Mouse (Mus musculus) heart, embryonic 14.5 days (tissue): ENCODE data around the gene Elmod3. TPM values are rescaled to one million over a fixed set of nuclear protein-coding genes. Genes with fewer than 3 reads are reported as not detected.

ENCODE experiments used
- ATAC-seq: fragments of 200-750 bp; cut with Nextera tagmentation; 2 replicates; pipeline ENCODE4 v1.8.0; 2017; ENCODE audit warnings: low read depth, moderate TSS enrichment; ENCODE audit not compliant: insufficient number of reproducible peaks, insufficient read depth, low FRiP score
- H3K27ac ChIP-seq, 2 experiments: fragments of 200-500 bp in 1 of 2; fragments of 300-500 bp in 1 of 2; sonication (generic) in 1 of 2; replicated peaks in 1 of 2; 2 replicates each; pipeline ENCODE4 v1.5.1; 2012 to 2014; ENCODE audit warnings: low read depth in 2 of 2, low read length in 2 of 2, control low read depth in 1 of 2, mild to moderate bottlenecking in 1 of 2, mixed read lengths in 1 of 2; ENCODE audit not compliant: control insufficient read depth in 1 of 2, insufficient read depth in 1 of 2
- H3K27me3 ChIP-seq: fragments of 300-500 bp; sonication (generic); 2 replicates; pipeline ENCODE4 v1.6.1; 2014; ENCODE audit warnings: mild to moderate bottlenecking, low read length, control low read depth; ENCODE audit not compliant: control insufficient read depth, insufficient read depth
- H3K36me3 ChIP-seq: fragments of 300-500 bp; sonication (generic); 2 replicates; pipeline ENCODE4 v1.6.1; 2014; ENCODE audit warnings: mild to moderate bottlenecking, control low read depth, low read length, mixed read lengths; ENCODE audit not compliant: control insufficient read depth, insufficient read depth
- H3K4me1 ChIP-seq, 2 experiments: fragments of 200-500 bp in 1 of 2; fragments of 300-500 bp in 1 of 2; sonication (generic) in 1 of 2; 2 replicates each; pipeline ENCODE4 v1.6.1; 2012 to 2014; ENCODE audit warnings: low read length in 2 of 2, control low read depth in 1 of 2, mixed read lengths in 1 of 2; ENCODE audit not compliant: control insufficient read depth in 2 of 2, insufficient read depth in 2 of 2
- H3K4me2 ChIP-seq: fragments of 300-500 bp; sonication (generic); 2 replicates; pipeline ENCODE4 v1.6.1; 2014; ENCODE audit warnings: mild to moderate bottlenecking, low read length
- H3K4me3 ChIP-seq, 2 experiments: fragments of 200-500 bp in 1 of 2; fragments of 300-500 bp in 1 of 2; sonication (generic) in 1 of 2; 2 replicates each; pipeline ENCODE4 v1.5.1; 2012 to 2014; ENCODE audit warnings: low read length in 2 of 2, mild to moderate bottlenecking in 2 of 2, control low read depth in 1 of 2, low read depth in 1 of 2, moderate library complexity in 1 of 2; ENCODE audit not compliant: control insufficient read depth in 1 of 2, insufficient read depth in 1 of 2
- H3K9ac ChIP-seq: fragments of 300-500 bp; sonication (generic); 2 replicates; pipeline ENCODE4 v1.6.1; 2014; ENCODE audit warnings: mild to moderate bottlenecking, low read length
- H3K9me3 ChIP-seq: fragments of 300-500 bp; sonication (generic); 2 replicates; pipeline ENCODE4 v1.6.1; 2016; ENCODE audit warnings: low read length, control low read depth; ENCODE audit not compliant: control insufficient read depth
- WGBS: fragments of 180-500 bp; shearing (Covaris S2); extraction: QIAGEN DNeasy Blood & Tissue Kit; methylation state at CpG from one replicate; pipeline ENCODE4 v1.1.7; 2014; 5-methylcytosine and 5-hydroxymethylcytosine counted together
- polyA plus RNA-seq: library from polyadenylated mRNA; unstranded; fragments of >200 nt; fragmentation: Nextera tagmentation; extraction: Ambion mirVana; gene quantifications from 2 replicates; pipeline ENCODE4 v1.2.1, GENCODE M21; 2014

Gene Elmod3
- polyA plus RNA-seq, 1 experiment from 2014 or later: 16.3 TPM

DNA sequence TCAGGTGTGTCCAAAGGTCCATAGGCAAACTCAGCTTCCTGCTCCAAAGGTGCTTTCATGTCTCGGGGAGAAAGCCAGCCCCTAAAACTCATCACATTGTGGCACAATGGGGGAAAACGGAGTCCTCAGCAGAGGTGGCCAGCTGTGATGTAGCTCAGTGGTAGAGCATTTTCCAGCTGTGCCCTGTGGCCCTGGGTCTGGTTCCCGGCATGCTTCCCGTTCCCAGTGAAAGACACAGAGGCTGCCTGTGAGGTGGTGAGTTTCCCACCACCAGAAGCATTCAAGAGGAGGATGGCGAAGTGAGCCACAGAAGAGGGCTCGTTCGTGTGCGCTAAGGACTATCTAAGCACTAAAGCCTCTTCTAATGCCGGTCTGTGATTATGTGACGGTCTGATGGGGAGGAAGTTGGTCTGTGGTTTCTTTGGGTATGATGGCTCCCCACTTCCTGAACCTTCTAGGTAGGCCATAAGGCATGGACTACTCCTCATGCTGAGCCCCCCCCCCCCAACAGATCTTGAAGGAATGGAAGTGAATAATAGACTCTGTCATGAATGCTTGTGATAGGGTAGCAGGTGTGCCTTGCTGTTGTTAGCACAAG is 47.6 kb downstream of the Elmod3 start:
- H3K27ac ChIP-seq: no peak overlapping the region
- ATAC-seq: no peak
- H3K36me3 ChIP-seq: no peaks in the 10 kb centered on the region
- no peaks in the 10 kb centered on the region for H3K27me3 ChIP-seq
- 82% methylated on average over 10 of the region's 10 CpGs for WGBS
- H3K4me2 ChIP-seq: no peak overlapping the region
- H3K9me3 ChIP-seq: no peaks in the 10 kb centered on the region; the same call in 1 of the 2 replicates
- no peak overlapping the region for H3K4me3 ChIP-seq
- no peak overlapping the region for H3K9ac ChIP-seq
- H3K4me1 ChIP-seq: peaks cover 2 to 10% of the 10 kb centered on the region in 2 experiments; a peak in 3 of 4 replicates

DNA sequence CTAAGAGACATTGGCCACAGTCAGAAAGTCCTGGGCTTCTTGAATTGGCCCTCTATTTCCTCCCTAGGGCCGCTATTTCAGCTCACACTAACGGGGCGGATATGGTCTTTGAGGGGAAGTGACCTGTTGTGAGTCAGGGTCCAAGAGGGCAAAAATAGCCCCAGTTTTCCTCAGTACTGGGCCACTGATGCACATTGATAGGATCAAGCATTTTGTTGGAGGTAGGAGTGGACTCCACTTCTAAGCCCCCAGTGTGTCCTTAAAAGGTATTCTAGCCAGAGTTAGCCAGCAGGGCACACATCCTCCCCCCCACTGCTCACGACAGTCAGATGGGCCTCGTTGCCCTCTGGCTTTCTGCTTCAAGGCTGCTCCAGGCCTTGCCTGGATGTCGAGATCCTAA is 48.2 kb downstream of the Elmod3 start:
- WGBS: 57% methylated on average over 6 of the region's 6 CpGs
- Histone ChIP-seq H3K4me2 (no peak overlapping the region), H3K9me3 (no peaks in the 10 kb centered on the region; the same call in 1 of the 2 replicates), H3K4me1 (peaks cover 2 to 10% of the 10 kb centered on the region in 2 experiments; a peak in 3 of 4 replicates), H3K27me3 (no peaks in the 10 kb centered on the region), H3K4me3 (no peak overlapping the region), H3K9ac (no peak overlapping the region), H3K27ac (no peak overlapping the region), H3K36me3 (no peaks in the 10 kb centered on the region)
- ATAC-seq: no peak

DNA sequence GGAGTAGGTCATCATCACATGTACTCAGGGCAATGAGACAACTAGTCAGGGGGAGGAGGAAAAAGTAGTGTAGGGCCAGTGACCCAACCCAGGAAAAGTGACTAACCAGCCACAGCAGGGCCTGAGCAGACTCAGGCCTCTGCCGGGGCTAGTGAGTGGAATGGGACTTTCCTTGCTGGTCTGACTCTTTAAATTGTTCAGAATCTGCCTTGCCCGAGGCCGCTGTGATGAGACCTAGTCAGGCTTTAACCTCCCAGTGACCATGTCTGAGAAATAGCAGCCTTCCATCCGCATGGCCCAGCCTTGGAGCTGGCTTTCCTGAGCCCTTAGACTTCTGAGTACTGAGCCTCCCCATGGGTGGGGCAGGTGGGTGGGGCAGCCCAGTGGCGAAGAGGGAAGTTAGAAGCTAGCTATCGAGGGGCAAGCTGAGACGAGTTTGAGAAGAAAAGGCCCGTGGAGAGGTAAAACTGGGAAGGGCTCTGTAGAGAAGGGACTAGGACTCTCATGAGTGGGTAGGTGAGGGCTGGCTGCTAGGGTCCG is 49.1 kb downstream of the Elmod3 start:
- H3K9me3 ChIP-seq: no peaks in the 10 kb centered on the region; the same call in 1 of the 2 replicates
- no peaks in the 10 kb centered on the region for H3K36me3 ChIP-seq
- peaks cover 2 to 14% of the 10 kb centered on the region in 2 experiments; a peak in 3 of 4 replicates for H3K4me1 ChIP-seq
- no peak overlapping the region for H3K4me2 ChIP-seq
- no peak for ATAC-seq
- H3K9ac ChIP-seq: no peak overlapping the region
- H3K27ac ChIP-seq: no peak overlapping the region; a peak in 1 of 4 replicates
- 39% methylated on average over 9 of the region's 9 CpGs for WGBS
- no peak overlapping the region for H3K4me3 ChIP-seq
- no peaks in the 10 kb centered on the region for H3K27me3 ChIP-seq

DNA sequence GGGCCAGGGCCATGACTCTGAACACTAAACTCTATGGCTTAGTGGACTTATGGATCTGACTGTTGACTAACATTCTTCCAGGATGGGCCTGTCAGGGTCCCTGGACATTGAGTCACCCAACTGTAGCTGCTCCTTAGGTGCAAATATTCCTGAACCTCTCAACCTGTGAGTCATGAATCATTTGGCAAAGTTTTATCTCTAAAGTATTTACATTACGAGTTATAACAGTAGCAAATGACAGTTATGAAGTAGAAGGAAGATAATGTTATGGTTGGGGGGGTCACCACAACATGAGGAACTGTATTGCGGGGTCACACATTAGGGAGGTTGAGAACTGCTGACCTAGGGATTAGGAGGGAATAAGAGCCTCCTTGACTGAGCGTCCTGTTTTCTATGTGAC is 50.4 kb downstream of the Elmod3 start:
- no peaks in the 10 kb centered on the region for H3K27me3 ChIP-seq
- no peaks in the 10 kb centered on the region; the same call in 1 of the 2 replicates for H3K9me3 ChIP-seq
- H3K27ac ChIP-seq: no peak overlapping the region
- H3K4me1 ChIP-seq: peaks cover 6 to 8% of the 10 kb centered on the region in 2 experiments; a peak in 3 of 4 replicates
- no peak overlapping the region for H3K4me2 ChIP-seq
- no peak overlapping the region for H3K4me3 ChIP-seq
- WGBS: 73% methylated on average over 3 of the region's 3 CpGs
- H3K9ac ChIP-seq: no peak overlapping the region
- ATAC-seq: no peak
- no peaks in the 10 kb centered on the region for H3K36me3 ChIP-seq

DNA sequence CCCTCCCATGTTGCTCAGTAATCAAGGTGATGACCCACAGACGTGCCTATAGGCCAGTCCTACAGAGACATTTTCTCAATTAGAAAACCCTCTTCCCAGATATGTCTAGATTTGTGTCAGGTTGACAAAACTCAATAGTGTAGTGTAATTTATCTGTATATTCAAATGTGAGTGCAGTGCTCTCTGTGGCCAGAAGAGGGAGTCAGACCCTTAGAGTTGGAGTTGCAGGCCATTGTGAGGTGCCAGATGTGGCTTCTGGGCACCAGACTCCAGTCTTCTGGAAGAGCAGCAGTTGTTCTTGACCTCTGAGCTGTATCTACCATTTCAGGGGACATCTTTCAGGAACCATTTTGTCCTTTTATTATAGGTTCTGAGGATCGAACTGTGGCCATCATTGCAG is 51.1 kb downstream of the Elmod3 start:
- H3K9ac ChIP-seq: no peak overlapping the region
- no peaks in the 10 kb centered on the region; the same call in 1 of the 2 replicates for H3K9me3 ChIP-seq
- peaks cover 4% of the 10 kb centered on the region in 2 experiments; a peak in 3 of 4 replicates for H3K4me1 ChIP-seq
- H3K27me3 ChIP-seq: no peaks in the 10 kb centered on the region
- H3K36me3 ChIP-seq: no peaks in the 10 kb centered on the region
- no peak for ATAC-seq
- 91% methylated on average over 2 of the region's 2 CpGs for WGBS
- no peak overlapping the region for H3K4me3 ChIP-seq
- no peak overlapping the region for H3K4me2 ChIP-seq
- no peak overlapping the region for H3K27ac ChIP-seq

DNA sequence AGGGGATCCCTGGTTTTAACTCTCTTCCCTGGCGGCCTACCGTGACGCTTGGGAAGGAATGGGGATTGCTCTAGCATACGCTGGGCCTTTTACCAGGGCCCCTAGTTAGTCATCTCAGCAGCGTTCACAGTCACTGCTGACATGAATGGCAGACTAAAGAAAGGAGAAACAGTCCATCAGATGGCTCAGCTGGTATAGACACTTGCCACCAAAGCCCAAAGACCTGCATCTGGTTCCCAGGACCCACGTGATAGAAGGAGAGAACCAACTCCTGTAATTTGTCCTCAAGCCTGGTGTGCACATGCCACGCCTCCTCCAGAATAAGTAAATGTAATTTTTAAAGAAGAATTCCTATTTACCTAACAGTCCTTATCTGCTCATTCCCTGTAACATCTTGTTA is 52.8 kb downstream of the Elmod3 start:
- 66% methylated on average over 7 of the region's 7 CpGs for WGBS
- ATAC-seq: no peak
- H3K27me3 ChIP-seq: no peaks in the 10 kb centered on the region
- H3K36me3 ChIP-seq: no peaks in the 10 kb centered on the region
- H3K9ac ChIP-seq: no peak overlapping the region
- H3K4me1 ChIP-seq: peaks cover 3 to 4% of the 10 kb centered on the region in 2 experiments; a peak in 2 of 4 replicates
- no peak overlapping the region for H3K4me2 ChIP-seq
- H3K27ac ChIP-seq: no peak overlapping the region
- no peak overlapping the region for H3K4me3 ChIP-seq
- no peaks in the 10 kb centered on the region; the same call in 1 of the 2 replicates for H3K9me3 ChIP-seq

DNA sequence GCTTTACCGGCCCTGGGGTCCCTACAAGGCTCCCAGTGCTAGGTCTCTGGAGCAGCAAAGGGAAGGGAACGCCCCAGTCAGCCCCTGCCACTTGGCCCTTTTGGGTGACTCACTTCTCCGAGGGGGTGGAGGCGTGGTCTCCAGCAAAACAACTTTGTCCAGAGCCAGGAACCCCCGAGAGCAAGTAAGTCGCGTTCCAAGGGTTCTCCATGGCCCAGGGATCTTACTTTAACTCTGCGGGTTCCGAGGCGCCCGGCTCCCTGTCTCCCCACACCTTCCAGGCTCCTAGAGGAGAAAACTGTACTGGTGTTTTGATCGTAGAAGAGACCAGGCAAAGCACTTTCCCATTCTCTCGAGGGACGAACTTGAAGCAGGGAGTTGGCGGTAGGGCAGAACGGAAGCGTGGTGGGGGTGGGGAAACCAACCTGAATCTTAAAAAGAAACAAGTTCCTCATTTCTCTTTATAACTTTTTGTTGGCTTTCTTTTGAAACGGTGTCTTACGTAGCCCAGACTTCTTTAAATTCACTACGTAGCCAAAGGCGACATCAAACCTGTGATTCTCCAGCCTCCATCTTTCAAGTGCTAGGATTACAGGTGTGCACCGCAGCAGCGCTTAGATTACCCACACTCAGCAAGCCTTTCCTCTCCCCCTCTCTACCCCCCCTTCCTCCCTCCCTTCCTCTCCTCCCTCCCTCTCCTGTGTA is 53.8 kb downstream of the Elmod3 start, which contains the start of gene Capg:
Gene Capg, plus strand, starts transcription at position 109 of the 705 bp plus-strand sequence.
- Histone ChIP-seq H3K27ac (no peak within 1 kb of the TSS; a peak in 1 of 4 replicates), H3K4me2 (peak within 1 kb of the TSS; percentile 71), H3K9ac (peak within 1 kb of the TSS; percentile 72), H3K27me3 (no peaks in the 10 kb centered on the region), H3K9me3 (no peaks in the 10 kb centered on the region; the same call in 1 of the 2 replicates), H3K4me1 (peaks cover 3 to 4% of the 10 kb centered on the region in 2 experiments; a peak in 2 of 4 replicates), H3K4me3 (peak within 1 kb of the TSS; percentile 47 to 49), H3K36me3 (no peaks in the 10 kb centered on the region)
- no peak; the same call in 1 of the 2 replicates for ATAC-seq
- WGBS: 7% methylated on average over 23 of the region's 23 CpGs
